Mouse (Mus musculus) megakaryocyte, embryonic 14.5 days (primary cell): ENCODE results near the gene Atg7.

Experiments used
- FLI1 ChIP-seq: IDR thresholded peaks from 2 replicates; pipeline ENCODE4 v1.6.1; 2012; ENCODE audit warnings: low read length, inconsistent platforms, mixed read lengths
- GATA1 ChIP-seq: IDR thresholded peaks from 3 replicates; pipeline ENCODE4 v1.6.1; 2012; ENCODE audit warnings: mixed read lengths, low read length, inconsistent platforms, borderline replicate concordance

DNA sequence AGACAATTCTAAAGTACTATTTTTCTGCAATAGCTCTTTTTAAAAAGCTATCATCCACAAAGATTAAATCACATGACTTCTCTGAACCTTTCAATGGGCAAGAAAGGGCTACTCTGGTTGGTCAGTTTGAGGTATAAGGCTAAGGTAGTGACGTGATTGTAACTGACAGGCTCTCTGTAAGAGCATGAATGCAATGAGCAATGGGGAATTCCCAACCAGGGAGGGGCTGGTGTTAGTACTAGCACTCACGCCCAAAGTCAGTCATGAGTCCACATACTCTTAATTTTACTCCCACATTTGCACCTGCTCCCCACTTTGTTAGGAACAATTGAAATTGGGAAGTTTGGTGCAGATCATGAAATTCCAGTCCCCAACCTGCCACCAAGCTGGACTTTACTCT, 147.2 kb downstream of the Atg7 start:
- TF ChIP-seq GATA1, result no peak
- no peak for TF ChIP-seq FLI1
